Mouse (Mus musculus): ENCODE data around the gene Ube2e1.

GRCm38 (mm10) chr14:18280375-18280774 lies 51.3 kb downstream of the Ube2e1 start:
- TF ChIP-seq ZNF384 (IDR thresholded peaks at IDR 0.05; ENCODE audit: low read depth, low read length) (no peak), HCFC1 (IDR thresholded peaks at IDR 0.05; ENCODE audit: borderline replicate concordance, insufficient read depth, low read length) (no peak), MAFK (IDR thresholded peaks at IDR 0.05; ENCODE audit: insufficient read depth, low read depth, low read length) (no peak), CHD2 (IDR thresholded peaks at IDR 0.05; ENCODE audit: low read depth, low read length) (no peak), ZC3H11A (IDR thresholded peaks at IDR 0.05; ENCODE audit: borderline replicate concordance, low read depth, low read length) (no peak)
